Mouse (Mus musculus): ENCODE measurements around the gene Retreg1. TPM values are rescaled to one million over a fixed set of nuclear protein-coding genes. Genes with fewer than 3 reads are reported as not detected.

The Retreg1 gene
- total and polyA plus RNA-seq, 3 experiments = 41.0 to 328 (median 248) TPM

DNA sequence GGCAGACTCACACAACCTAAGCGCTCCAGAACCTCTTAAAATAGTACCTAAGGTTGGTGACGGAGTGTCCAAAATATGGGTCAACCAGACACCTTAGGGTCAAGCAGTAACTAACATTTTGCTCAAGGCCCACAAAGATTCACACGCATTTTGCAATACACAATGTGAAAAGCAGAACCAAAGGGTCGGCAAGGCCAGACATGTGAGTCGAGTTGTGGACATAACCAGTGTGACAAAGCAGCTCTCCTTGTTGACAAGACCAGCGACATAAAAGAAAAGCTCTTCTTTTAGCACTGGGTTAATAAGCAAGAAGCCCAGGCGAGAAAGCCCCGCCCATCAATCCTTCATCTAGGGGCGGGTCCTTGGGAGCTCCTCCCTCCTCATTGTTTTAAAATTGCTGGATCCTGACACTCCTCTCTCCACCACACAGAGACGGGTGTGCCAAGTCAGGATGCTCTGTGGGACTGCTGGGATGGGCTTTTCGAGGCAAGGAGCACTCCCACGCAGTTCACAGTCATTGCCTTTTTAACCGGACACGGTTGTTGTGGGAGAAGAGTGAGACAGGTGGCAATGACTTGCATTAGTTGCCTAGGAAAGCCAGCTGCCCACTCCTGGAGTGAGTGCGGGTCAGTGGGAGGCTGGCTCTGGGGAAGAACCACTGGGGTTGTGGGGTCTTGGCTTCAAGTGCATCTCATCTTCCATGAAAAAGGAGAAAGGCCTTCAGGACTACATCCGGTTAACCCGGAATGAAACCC lies 7.9 kb upstream of the Retreg1 start:
- Histone ChIP-seq H3K79me2 (replicated peaks; ENCODE audit: control insufficient read depth, insufficient read depth, low read length) (no peaks in the 10 kb centered on the region), H3K4me1 (ENCODE audit: control insufficient read depth, insufficient read depth, low read length) (peaks cover 3% of the 10 kb centered on the region), H3K27ac (no peak overlapping the region), H3K27me3 (ENCODE audit: control insufficient read depth, insufficient read depth, low read length) (no peaks in the 10 kb centered on the region), H3K36me3 (ENCODE audit: control insufficient read depth, insufficient read depth, low read length) (peaks cover 2% of the 10 kb centered on the region; the same call in 1 of the 2 replicates), H3K4me3 (no peak overlapping the region), H3K9ac (ENCODE audit: low read depth, low read length) (no peak overlapping the region)
- intact Hi-C loops (cut with DNase I) = no loop called here
- WGBS = 82% methylated on average over 17 of the region's 17 CpGs
- DNase-seq = no peak
- TF ChIP-seq EP300 (IDR thresholded peaks at IDR 0.05; ENCODE audit: insufficient read depth, low read depth, low read length) (no peak), POLR2A (IDR thresholded peaks at IDR 0.05; ENCODE audit: insufficient read depth, low read depth, low read length) (no peak), CTCF (IDR thresholded peaks at IDR 0.05) (no peak)

DNA sequence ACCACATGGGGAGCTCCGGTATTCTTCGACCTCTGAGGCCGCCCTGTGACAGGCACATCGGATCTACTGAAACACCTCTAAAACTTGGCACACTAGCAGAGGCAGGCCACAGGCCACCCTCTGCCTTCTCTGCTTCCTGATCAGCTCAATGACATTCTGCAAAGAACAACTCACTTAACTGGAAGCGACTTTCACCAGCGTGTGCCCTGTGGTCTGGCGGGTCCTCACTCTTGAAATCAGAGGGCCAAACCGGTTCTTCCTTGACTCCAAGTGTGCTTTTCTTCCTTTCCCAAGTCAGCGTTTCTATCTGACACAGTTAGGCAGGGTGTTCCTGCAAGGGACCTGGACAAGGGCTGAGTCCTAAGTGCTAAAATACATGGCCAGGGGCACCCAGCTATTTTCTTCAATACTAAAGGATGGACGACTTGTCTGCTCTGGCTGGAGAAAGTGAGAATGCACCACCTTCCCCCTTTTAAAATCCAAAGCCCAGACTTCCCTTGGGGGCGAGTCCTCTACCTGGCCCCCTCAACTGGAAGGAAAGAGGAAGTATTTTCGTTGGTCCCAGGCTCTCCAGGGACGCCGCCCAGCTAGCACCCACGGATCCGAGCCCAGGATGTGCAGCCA lies 406 bp upstream of the Retreg1 start:
- WGBS = 22% methylated on average over 16 of the region's 16 CpGs
- intact Hi-C loops (cut with DNase I) = no loop called here
- H3K79me2 ChIP-seq (replicated peaks; ENCODE audit: control insufficient read depth, insufficient read depth, low read length) = no peaks in the 10 kb centered on the region
- TF ChIP-seq POLR2A (IDR thresholded peaks at IDR 0.05; ENCODE audit: insufficient read depth, low read depth, low read length) (no peak), EP300 (IDR thresholded peaks at IDR 0.05; ENCODE audit: insufficient read depth, low read depth, low read length) (no peak), CTCF (IDR thresholded peaks at IDR 0.05) (no peak)
- peak overlapping the region; percentile 80 for H3K9ac ChIP-seq (ENCODE audit: low read depth, low read length)
- peak overlapping the region; percentile 60 for H3K4me3 ChIP-seq
- no peak for DNase-seq
- H3K36me3 ChIP-seq (ENCODE audit: control insufficient read depth, insufficient read depth, low read length) = no peaks in the 10 kb centered on the region
- H3K27ac ChIP-seq = peak overlapping the region; percentile 67
- H3K27me3 ChIP-seq (ENCODE audit: control insufficient read depth, insufficient read depth, low read length) = no peaks in the 10 kb centered on the region
- no peaks in the 10 kb centered on the region for H3K4me1 ChIP-seq (ENCODE audit: control insufficient read depth, insufficient read depth, low read length)

DNA sequence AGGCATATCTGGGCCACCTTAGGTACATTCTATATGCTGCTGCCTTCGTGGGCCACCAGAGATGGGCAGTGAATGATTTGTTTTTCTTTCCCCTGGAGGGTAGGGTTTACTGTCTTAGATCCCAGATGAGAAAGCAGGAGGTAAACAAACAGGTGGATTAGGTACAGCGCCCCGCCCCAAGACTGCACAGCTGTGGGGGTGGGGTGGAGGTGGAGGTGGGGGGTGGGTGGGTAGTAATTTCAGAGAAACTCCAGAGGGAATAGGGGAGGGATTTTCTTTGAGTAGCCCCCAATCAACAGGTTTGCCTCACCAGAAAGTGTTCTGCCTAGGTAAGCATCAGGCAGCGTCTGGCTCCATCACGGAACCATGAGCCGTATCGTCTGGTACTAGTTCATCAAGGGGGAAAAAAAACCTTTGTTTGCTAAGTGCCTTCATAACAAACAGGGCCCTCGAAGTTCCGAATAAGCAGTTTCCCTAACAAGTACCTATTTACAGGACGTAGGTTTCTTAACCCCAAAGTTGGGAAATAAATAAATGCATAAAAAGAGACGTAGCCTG lies 1.1 kb downstream of the Retreg1 start:
- Histone ChIP-seq H3K27me3 (ENCODE audit: control insufficient read depth, insufficient read depth, low read length) (no peaks in the 10 kb centered on the region), H3K36me3 (ENCODE audit: control insufficient read depth, insufficient read depth, low read length) (no peaks in the 10 kb centered on the region), H3K9ac (ENCODE audit: low read depth, low read length) (no peak overlapping the region), H3K4me3 (peak overlapping the region; percentile 60; the same call in 1 of the 2 replicates), H3K4me1 (ENCODE audit: control insufficient read depth, insufficient read depth, low read length) (no peaks in the 10 kb centered on the region), H3K27ac (no peak overlapping the region), H3K79me2 (replicated peaks; ENCODE audit: control insufficient read depth, insufficient read depth, low read length) (no peaks in the 10 kb centered on the region)
- WGBS = 58% methylated on average over 11 of the region's 11 CpGs
- TF ChIP-seq EP300 (IDR thresholded peaks at IDR 0.05; ENCODE audit: insufficient read depth, low read depth, low read length) = no peak
- intact Hi-C loops (cut with DNase I) = no loop called here
- no peak for DNase-seq

DNA sequence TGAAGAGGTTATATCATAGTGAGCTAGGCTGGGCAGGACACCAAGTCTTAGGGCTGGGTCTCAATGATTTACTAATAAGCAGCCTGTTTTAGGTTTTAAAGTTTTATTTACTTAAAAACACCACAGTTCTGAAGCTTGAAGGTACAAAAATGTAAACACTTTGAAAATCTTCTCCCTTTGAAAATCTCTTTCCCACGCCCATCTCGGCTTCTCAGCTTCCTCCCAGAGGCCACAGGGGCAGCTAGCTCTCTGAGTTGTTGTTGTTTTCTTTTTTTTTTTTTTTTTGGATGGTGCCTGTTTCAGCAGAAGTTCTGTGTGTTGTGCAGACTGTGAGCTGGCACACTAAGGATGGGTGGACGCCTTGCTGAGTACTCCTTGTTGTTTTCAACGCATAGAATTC lies 1.8 kb downstream of the Retreg1 start:
- 70% methylated on average over 4 of the region's 4 CpGs for WGBS
- H3K9ac ChIP-seq (ENCODE audit: low read depth, low read length) = no peak overlapping the region
- peaks cover 2% of the 10 kb centered on the region; the same call in 1 of the 2 replicates for H3K79me2 ChIP-seq (replicated peaks; ENCODE audit: control insufficient read depth, insufficient read depth, low read length)
- TF ChIP-seq EP300 (IDR thresholded peaks at IDR 0.05; ENCODE audit: insufficient read depth, low read depth, low read length) = no peak
- no peak for TF ChIP-seq CTCF (IDR thresholded peaks at IDR 0.05)
- TF ChIP-seq POLR2A (IDR thresholded peaks at IDR 0.05; ENCODE audit: insufficient read depth, low read depth, low read length) = no peak
- intact Hi-C loops (cut with DNase I) = loop anchor here (5.0 kb wide), 1 partner anchor 32 kb away; no protein-coding TSS in a partner anchor
- H3K4me3 ChIP-seq = no peak overlapping the region
- H3K27ac ChIP-seq = no peak overlapping the region
- H3K27me3 ChIP-seq (ENCODE audit: control insufficient read depth, insufficient read depth, low read length) = no peaks in the 10 kb centered on the region
- H3K4me1 ChIP-seq (ENCODE audit: control insufficient read depth, insufficient read depth, low read length) = no peaks in the 10 kb centered on the region
- H3K36me3 ChIP-seq (ENCODE audit: control insufficient read depth, insufficient read depth, low read length) = no peaks in the 10 kb centered on the region
- DNase-seq = no peak

DNA sequence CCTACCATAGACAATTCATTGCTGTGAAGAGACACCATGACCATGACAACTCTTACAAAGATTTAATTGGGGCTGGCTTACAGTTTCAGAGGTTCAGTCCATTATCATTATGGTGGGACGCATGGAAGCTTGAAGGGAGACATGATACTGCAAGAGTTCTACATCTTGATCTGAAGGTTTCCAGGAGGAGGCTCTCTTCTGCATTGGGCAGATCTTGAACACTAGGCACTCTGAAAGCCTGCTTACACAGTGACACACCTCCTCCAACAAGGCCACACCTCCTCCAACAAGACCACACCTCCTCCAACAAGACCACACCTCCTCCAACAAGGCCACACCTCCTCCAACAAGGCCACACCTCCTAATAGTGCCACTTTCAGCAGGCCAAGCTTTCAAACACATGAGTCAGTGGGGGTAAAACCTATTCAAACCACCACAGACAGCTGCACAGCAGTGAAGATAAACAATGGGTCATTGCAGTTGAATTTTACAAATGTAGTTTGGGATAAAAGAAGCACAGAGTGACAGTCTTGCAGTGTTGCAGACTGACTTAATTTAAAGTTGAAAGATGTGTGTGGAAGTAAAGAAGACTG lies 4.7 kb downstream of the Retreg1 start:
- no peak overlapping the region for H3K9ac ChIP-seq (ENCODE audit: low read depth, low read length)
- H3K36me3 ChIP-seq (ENCODE audit: control insufficient read depth, insufficient read depth, low read length) = no peaks in the 10 kb centered on the region
- H3K27me3 ChIP-seq (ENCODE audit: control insufficient read depth, insufficient read depth, low read length) = no peaks in the 10 kb centered on the region
- H3K79me2 ChIP-seq (replicated peaks; ENCODE audit: control insufficient read depth, insufficient read depth, low read length) = peaks cover 2% of the 10 kb centered on the region; the same call in 1 of the 2 replicates
- no peaks in the 10 kb centered on the region for H3K4me1 ChIP-seq (ENCODE audit: control insufficient read depth, insufficient read depth, low read length)
- DNase-seq = no peak
- intact Hi-C loops (cut with DNase I) = loop anchor here (5.0 kb wide), 1 partner anchor 35 kb away; no protein-coding TSS in a partner anchor
- H3K4me3 ChIP-seq = no peak overlapping the region
- WGBS = 89% methylated on average over 1 of the region's 1 CpGs
- no peak overlapping the region for H3K27ac ChIP-seq
- TF ChIP-seq EP300 (IDR thresholded peaks at IDR 0.05; ENCODE audit: insufficient read depth, low read depth, low read length) (no peak), CTCF (IDR thresholded peaks at IDR 0.05) (no peak)
